Mouse (Mus musculus): Measurements from ENCODE around the gene Adpgk. TPM values are rescaled to one million over a fixed set of nuclear protein-coding genes. Genes with fewer than 3 reads are reported as not detected.

Gene Adpgk
- total and polyA plus RNA-seq, 2 experiments from 2014 or later: 19.5 to 26.7 TPM

GRCm38 (mm10) chr9:59285614-59286013, 5.7 kb upstream of the Adpgk start:
- DNase-seq (ENCODE audit: low spot score) (no peak), ATAC-seq (ENCODE audit: low FRiP score) (no peak)
- Histone ChIP-seq H3K4me3 (ENCODE audit: low read depth, low read length) (no peak overlapping the region), H3K9me3 (ENCODE audit: low read length) (no peaks in the 10 kb centered on the region), H3K27me3 (ENCODE audit: insufficient read depth, low read length) (no peaks in the 10 kb centered on the region), H3K4me1 (ENCODE audit: insufficient read depth, low read length) (no peaks in the 10 kb centered on the region), H3K4me2 (ENCODE audit: low read depth, low read length, poor library complexity, severe bottlenecking) (no peak overlapping the region), H3K27ac (ENCODE audit: low read depth, low read length) (no peak overlapping the region), H3K9ac (replicated peaks; ENCODE audit: low read length, poor library complexity, severe bottlenecking) (no peak overlapping the region), H3K36me3 (ENCODE audit: insufficient read depth, low read length) (no peaks in the 10 kb centered on the region)
- WGBS: 72% methylated on average over 6 of the region's 6 CpGs
- no peak for TF ChIP-seq CTCF (IDR thresholded peaks at IDR 0.05)

GRCm38 (mm10) chr9:59288058-59288457, 3.3 kb upstream of the Adpgk start:
- Histone ChIP-seq H3K4me3 (ENCODE audit: low read depth, low read length) (no peak overlapping the region), H3K9ac (replicated peaks; ENCODE audit: low read length, poor library complexity, severe bottlenecking) (no peak overlapping the region), H3K9me3 (ENCODE audit: low read length) (no peaks in the 10 kb centered on the region), H3K27me3 (ENCODE audit: insufficient read depth, low read length) (no peaks in the 10 kb centered on the region), H3K4me1 (ENCODE audit: insufficient read depth, low read length) (peaks cover 5% of the 10 kb centered on the region; the same call in 1 of the 2 replicates), H3K4me2 (ENCODE audit: low read depth, low read length, poor library complexity, severe bottlenecking) (no peak overlapping the region), H3K36me3 (ENCODE audit: insufficient read depth, low read length) (no peaks in the 10 kb centered on the region), H3K27ac (ENCODE audit: low read depth, low read length) (no peak overlapping the region)
- DNase-seq (ENCODE audit: low spot score): no peak
- WGBS: 73% methylated on average over 5 of the region's 5 CpGs
- TF ChIP-seq CTCF (IDR thresholded peaks at IDR 0.05): no peak
- ATAC-seq (ENCODE audit: low FRiP score): no peak

- H3K4me1 ChIP-seq (ENCODE audit: insufficient read depth, low read length): peaks cover 6% of the 10 kb centered on the region; the same call in 1 of the 2 replicates
- DNase-seq (ENCODE audit: low spot score): no peak
- H3K4me2 ChIP-seq (ENCODE audit: low read depth, low read length, poor library complexity, severe bottlenecking): no peak overlapping the region
- no peak overlapping the region for H3K9ac ChIP-seq (replicated peaks; ENCODE audit: low read length, poor library complexity, severe bottlenecking)
- H3K36me3 ChIP-seq (ENCODE audit: insufficient read depth, low read length): no peaks in the 10 kb centered on the region
- no peak overlapping the region for H3K27ac ChIP-seq (ENCODE audit: low read depth, low read length)
- H3K27me3 ChIP-seq (ENCODE audit: insufficient read depth, low read length): no peaks in the 10 kb centered on the region
- ATAC-seq (ENCODE audit: low FRiP score): no peak
- no peaks in the 10 kb centered on the region for H3K9me3 ChIP-seq (ENCODE audit: low read length)
- H3K4me3 ChIP-seq (ENCODE audit: low read depth, low read length): no peak overlapping the region
- no peak for TF ChIP-seq CTCF (IDR thresholded peaks at IDR 0.05)
- WGBS: 78% methylated on average over 3 of the region's 3 CpGs
Measured at GRCm38 (mm10) chr9:59288685-59289410, 2.5 kb upstream of the Adpgk start.

GRCm38 (mm10) chr9:59289529-59290115, 1.7 kb upstream of the Adpgk start:
- no peaks in the 10 kb centered on the region for H3K27me3 ChIP-seq (ENCODE audit: insufficient read depth, low read length)
- ATAC-seq (ENCODE audit: low FRiP score): no peak
- no peak overlapping the region for H3K27ac ChIP-seq (ENCODE audit: low read depth, low read length)
- DNase-seq (ENCODE audit: low spot score): no peak
- no peak overlapping the region for H3K9ac ChIP-seq (replicated peaks; ENCODE audit: low read length, poor library complexity, severe bottlenecking)
- WGBS: 82% methylated on average over 6 of the region's 6 CpGs
- H3K36me3 ChIP-seq (ENCODE audit: insufficient read depth, low read length): no peaks in the 10 kb centered on the region
- no peaks in the 10 kb centered on the region for H3K9me3 ChIP-seq (ENCODE audit: low read length)
- no peak for TF ChIP-seq CTCF (IDR thresholded peaks at IDR 0.05)
- no peak overlapping the region for H3K4me3 ChIP-seq (ENCODE audit: low read depth, low read length)
- peaks cover 6% of the 10 kb centered on the region; the same call in 1 of the 2 replicates for H3K4me1 ChIP-seq (ENCODE audit: insufficient read depth, low read length)
- no peak overlapping the region for H3K4me2 ChIP-seq (ENCODE audit: low read depth, low read length, poor library complexity, severe bottlenecking)

GRCm38 (mm10) chr9:59291688-59292492, 532 bp downstream of the Adpgk start:
- Histone ChIP-seq H3K9ac (replicated peaks; ENCODE audit: low read length, poor library complexity, severe bottlenecking) (peak overlapping the region; percentile 83), H3K36me3 (ENCODE audit: insufficient read depth, low read length) (no peaks in the 10 kb centered on the region), H3K9me3 (ENCODE audit: low read length) (no peaks in the 10 kb centered on the region), H3K4me3 (ENCODE audit: low read depth, low read length) (peak overlapping the region; percentile 89), H3K27ac (ENCODE audit: low read depth, low read length) (peak overlapping the region; percentile 90), H3K4me2 (ENCODE audit: low read depth, low read length, poor library complexity, severe bottlenecking) (peak overlapping the region; percentile 70), H3K27me3 (ENCODE audit: insufficient read depth, low read length) (no peaks in the 10 kb centered on the region), H3K4me1 (ENCODE audit: insufficient read depth, low read length) (peaks cover 6% of the 10 kb centered on the region; the same call in 1 of the 2 replicates)
- 4% methylated on average over 41 of the region's 50 CpGs for WGBS
- DNase-seq (ENCODE audit: low spot score) (no peak), ATAC-seq (ENCODE audit: low FRiP score) (no peak; the same call in 1 of the 2 replicates)
- TF ChIP-seq CTCF (IDR thresholded peaks at IDR 0.05): no peak

Measured in midbrain, postnatal 0 days (tissue).